Mouse (Mus musculus) neural tube, embryonic 11.5 days (tissue): ENCODE measurements around the gene Ino80. TPM values are rescaled to one million over a fixed set of nuclear protein-coding genes. Genes with fewer than 3 reads are reported as not detected.

ENCODE experiments used
- ATAC-seq: fragments of 200-750 bp; cut with Nextera tagmentation; 2 replicates; pipeline ENCODE4 v1.8.0; 2017; ENCODE audit warnings: moderate number of reproducible peaks, mild to moderate bottlenecking, moderate TSS enrichment, moderate library complexity; ENCODE audit not compliant: insufficient read depth, low FRiP score, low TSS enrichment
- DNase-seq: peaks from one replicate; pipeline ENCODE4 v3.0.0-alpha.2; 2015; ENCODE audit warnings: low spot score
- H3K27ac ChIP-seq: fragments of 300-500 bp; sonication (generic); 2 replicates; pipeline ENCODE4 v1.5.1; 2014; ENCODE audit warnings: low read depth, mild to moderate bottlenecking, low read length
- H3K27me3 ChIP-seq: fragments of 300-500 bp; sonication (generic); 2 replicates; pipeline ENCODE4 v1.6.1; 2014; ENCODE audit warnings: mild to moderate bottlenecking, low read length, mixed read lengths; ENCODE audit not compliant: control insufficient read depth, insufficient read depth
- H3K36me3 ChIP-seq: fragments of 300-500 bp; sonication (generic); 2 replicates; pipeline ENCODE4 v1.6.1; 2014; ENCODE audit warnings: mild to moderate bottlenecking, low read length, moderate library complexity, mixed read lengths; ENCODE audit not compliant: control insufficient read depth, insufficient read depth
- H3K4me1 ChIP-seq: fragments of 300-500 bp; sonication (generic); 2 replicates; pipeline ENCODE4 v1.6.1; 2014; ENCODE audit warnings: low read length, mixed read lengths; ENCODE audit not compliant: control insufficient read depth, insufficient read depth
- H3K4me2 ChIP-seq: fragments of 300-500 bp; sonication (generic); 2 replicates; pipeline ENCODE4 v1.6.1; 2014; ENCODE audit warnings: low read depth, mild to moderate bottlenecking, moderate library complexity
- H3K4me3 ChIP-seq: fragments of 300-500 bp; sonication (generic); 2 replicates; pipeline ENCODE4 v1.5.1; 2014; ENCODE audit warnings: low read depth, low read length
- H3K9ac ChIP-seq: fragments of 300-500 bp; sonication (generic); 2 replicates; pipeline ENCODE4 v1.6.1; 2014; ENCODE audit warnings: mild to moderate bottlenecking, low read length
- H3K9me3 ChIP-seq: fragments of 300-500 bp; sonication (generic); 2 replicates; pipeline ENCODE4 v1.6.1; 2016; ENCODE audit warnings: low read length; ENCODE audit not compliant: control insufficient read depth
- WGBS: fragments of 180-500 bp; shearing (Covaris S2); extraction: QIAGEN DNeasy Blood & Tissue Kit; methylation state at CpG from one replicate; pipeline ENCODE4 v1.1.7; 2014; 5-methylcytosine and 5-hydroxymethylcytosine counted together
- polyA plus RNA-seq: library from polyadenylated mRNA; unstranded; fragments of >200 nt; fragmentation: Nextera tagmentation; extraction: Ambion mirVana; gene quantifications from 2 replicates; pipeline ENCODE4 v1.2.1, GENCODE M21; 2014

The Ino80 gene
- polyA plus RNA-seq, 1 experiment from 2014 or later, result 4.5 TPM

- DNase-seq (no peak), ATAC-seq (no peak)
- Histone ChIP-seq H3K36me3 (no peaks in the 10 kb centered on the region), H3K9me3 (no peaks in the 10 kb centered on the region), H3K4me1 (0 out of 2 replicates have a peak, but pooled peaks cover 1% of the 10 kb centered on the region), H3K27ac (no peak overlapping the region), H3K4me2 (no peak overlapping the region), H3K4me3 (no peak overlapping the region), H3K9ac (no peak overlapping the region), H3K27me3 (peaks cover 9% of the 10 kb centered on the region)
- 28% methylated on average over 7 of the region's 7 CpGs for WGBS
Measured at GRCm38 (mm10) chr2:119355651-119356050, 121.8 kb downstream of the Ino80 start.

DNA sequence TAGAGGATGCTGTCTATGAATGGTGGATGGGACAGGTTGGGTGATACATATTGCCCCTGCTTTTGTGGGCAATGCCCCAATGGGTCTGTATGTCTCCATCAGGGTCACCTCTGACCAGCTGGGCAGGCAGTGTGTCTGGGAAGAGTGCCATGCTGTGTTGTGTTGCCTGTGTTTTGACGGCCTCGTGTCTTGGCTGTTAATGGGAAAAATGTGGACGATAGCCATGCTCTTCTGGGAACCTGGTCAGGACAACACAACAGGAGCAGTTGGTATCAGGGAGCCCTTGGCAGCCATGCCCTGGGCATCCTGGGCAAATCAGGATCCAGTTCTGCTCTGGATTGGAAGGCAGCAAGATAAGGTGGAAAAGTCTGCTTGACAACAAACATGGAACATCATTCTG is 122.4 kb downstream of the Ino80 start:
- no peak overlapping the region for H3K27ac ChIP-seq
- H3K27me3 ChIP-seq, result peaks cover 15% of the 10 kb centered on the region
- H3K9me3 ChIP-seq, result no peaks in the 10 kb centered on the region
- 0 out of 2 replicates have a peak, but pooled peaks cover 3% of the 10 kb centered on the region for H3K4me1 ChIP-seq
- no peak overlapping the region for H3K4me2 ChIP-seq
- no peak for DNase-seq
- no peak for ATAC-seq
- no peaks in the 10 kb centered on the region for H3K36me3 ChIP-seq
- H3K9ac ChIP-seq, result no peak overlapping the region
- 93% methylated on average over 3 of the region's 3 CpGs for WGBS
- H3K4me3 ChIP-seq, result no peak overlapping the region

DNA sequence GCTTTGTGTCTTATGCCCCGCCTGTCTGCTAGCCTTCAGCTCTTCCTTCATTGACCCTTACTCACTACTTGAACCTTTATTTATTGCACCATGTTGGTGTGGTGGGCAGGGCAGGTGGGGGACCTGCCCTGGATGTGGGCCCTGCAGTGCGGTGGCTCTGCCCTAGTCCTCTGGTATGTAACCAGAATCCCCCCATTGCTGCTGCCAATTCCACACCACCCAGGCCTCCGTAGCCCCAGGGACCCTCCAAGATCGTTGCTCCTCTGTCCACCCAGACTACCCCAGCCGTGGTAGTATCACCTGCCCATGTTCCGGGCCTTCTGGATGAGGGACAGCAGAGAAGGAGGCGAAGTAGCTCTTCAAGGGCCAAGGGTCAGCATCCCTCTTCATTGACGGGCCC is 123.8 kb downstream of the Ino80 start:
- no peak for DNase-seq
- Histone ChIP-seq H3K36me3 (no peaks in the 10 kb centered on the region), H3K4me2 (no peak overlapping the region), H3K4me1 (0 out of 2 replicates have a peak, but pooled peaks cover 3% of the 10 kb centered on the region), H3K27ac (no peak overlapping the region), H3K4me3 (no peak overlapping the region), H3K9me3 (no peaks in the 10 kb centered on the region), H3K9ac (no peak overlapping the region), H3K27me3 (peaks cover 15% of the 10 kb centered on the region)
- no peak for ATAC-seq
- WGBS, result 88% methylated on average over 8 of the region's 8 CpGs

DNA sequence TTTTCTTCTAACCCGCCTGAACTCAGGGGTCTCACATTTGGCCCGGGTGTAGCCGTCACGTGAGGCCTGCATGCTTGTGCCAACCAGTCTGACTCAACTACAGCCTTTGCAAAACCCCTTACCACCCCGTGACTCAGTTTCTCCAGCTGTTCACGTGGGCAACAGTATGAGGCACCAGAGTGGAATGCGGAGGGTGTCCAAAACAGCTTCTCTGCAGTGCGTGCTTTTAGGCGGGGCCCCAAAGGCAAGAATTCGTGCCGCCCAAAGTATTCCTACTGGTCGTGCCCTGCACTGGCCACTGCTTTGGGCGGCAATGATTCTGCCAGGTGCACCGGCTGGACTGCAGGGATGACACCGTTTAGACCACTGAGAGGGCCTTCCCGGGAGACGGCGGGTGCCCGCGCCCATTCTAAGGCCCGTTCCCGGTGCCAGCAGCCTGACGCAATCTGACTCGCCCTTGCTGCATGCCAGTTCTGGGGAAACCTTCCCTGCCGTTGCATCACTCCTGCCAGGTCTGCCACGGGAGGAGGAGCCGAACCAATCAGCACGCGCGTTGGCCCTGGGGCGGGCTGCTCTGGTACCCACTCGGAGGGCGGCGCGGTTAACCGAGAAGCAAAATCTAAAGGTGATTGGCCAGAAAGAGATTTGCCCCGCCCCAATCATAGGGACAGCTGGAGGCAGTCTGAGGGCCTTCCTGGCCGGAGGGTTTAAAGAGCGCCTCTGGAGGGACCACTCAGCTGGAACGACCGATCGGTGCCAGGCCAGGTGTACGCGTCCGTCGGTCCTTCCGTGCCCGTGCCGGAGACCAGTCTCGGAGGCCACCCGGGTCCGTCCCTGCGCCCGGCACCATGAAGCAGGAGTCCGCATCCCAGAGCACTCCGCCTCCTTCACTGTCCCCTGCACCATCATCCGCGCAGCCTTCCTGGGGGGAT is 126.7 kb downstream of the Ino80 start, which contains the start of gene Chac1:
Gene Chac1, plus strand, starts transcription at position 675 of the 932 bp plus-strand sequence.
- Histone ChIP-seq H3K4me3 (peak within 1 kb of the TSS; percentile 49), H3K9ac (peak within 1 kb of the TSS; percentile 61), H3K9me3 (no peaks in the 10 kb centered on the region), H3K4me1 (0 out of 2 replicates have a peak, but pooled peaks cover 3% of the 10 kb centered on the region), H3K4me2 (peak within 1 kb of the TSS; percentile 92), H3K27me3 (peaks cover 15% of the 10 kb centered on the region), H3K36me3 (no peaks in the 10 kb centered on the region), H3K27ac (no peak within 1 kb of the TSS)
- DNase-seq, result peak; percentile 81
- 5% methylated on average over 58 of the region's 58 CpGs for WGBS
- peak; percentile 96 for ATAC-seq

- ATAC-seq (no peak), DNase-seq (no peak)
- Histone ChIP-seq H3K4me1 (no peaks in the 10 kb centered on the region), H3K27me3 (no peaks in the 10 kb centered on the region), H3K4me2 (no peak overlapping the region), H3K9ac (no peak overlapping the region), H3K27ac (no peak overlapping the region), H3K9me3 (no peaks in the 10 kb centered on the region), H3K36me3 (no peaks in the 10 kb centered on the region), H3K4me3 (no peak overlapping the region)
- 60% methylated on average over 6 of the region's 6 CpGs for WGBS
Measured at GRCm38 (mm10) chr2:119344537-119345138, 132.8 kb downstream of the Ino80 start.

GRCm38 (mm10) chr2:119337425-119338265 is 139.8 kb downstream of the Ino80 start:
- ATAC-seq (peak; percentile 79), DNase-seq (peak; percentile 89)
- H3K27me3 ChIP-seq, result no peaks in the 10 kb centered on the region; the same call in 1 of the 2 replicates
- peaks cover 4% of the 10 kb centered on the region; the same call in 1 of the 2 replicates for H3K4me1 ChIP-seq
- 9% methylated on average over 48 of the region's 60 CpGs for WGBS
- peak overlapping the region; percentile 63 for H3K27ac ChIP-seq
- no peaks in the 10 kb centered on the region for H3K36me3 ChIP-seq
- no peaks in the 10 kb centered on the region for H3K9me3 ChIP-seq
- H3K4me2 ChIP-seq, result peak overlapping the region; percentile 79
- H3K4me3 ChIP-seq, result peak overlapping the region; percentile 59
- H3K9ac ChIP-seq, result peak overlapping the region; percentile 89

GRCm38 (mm10) chr2:119336470-119336869 is 141.0 kb downstream of the Ino80 start:
- 71% methylated on average over 10 of the region's 10 CpGs for WGBS
- H3K27ac ChIP-seq, result no peak overlapping the region
- H3K36me3 ChIP-seq, result no peaks in the 10 kb centered on the region
- peaks cover 4% of the 10 kb centered on the region; the same call in 1 of the 2 replicates for H3K4me1 ChIP-seq
- H3K9me3 ChIP-seq, result no peaks in the 10 kb centered on the region
- H3K9ac ChIP-seq, result no peak overlapping the region
- no peak overlapping the region for H3K4me3 ChIP-seq
- H3K4me2 ChIP-seq, result no peak overlapping the region
- DNase-seq (peak; percentile 9), ATAC-seq (no peak)
- H3K27me3 ChIP-seq, result peaks cover 5% of the 10 kb centered on the region

GRCm38 (mm10) chr2:119336002-119336401 is 141.5 kb downstream of the Ino80 start:
- Histone ChIP-seq H3K4me2 (no peak overlapping the region), H3K4me1 (peaks cover 4% of the 10 kb centered on the region; the same call in 1 of the 2 replicates), H3K36me3 (no peaks in the 10 kb centered on the region), H3K9me3 (no peaks in the 10 kb centered on the region), H3K4me3 (no peak overlapping the region), H3K27ac (no peak overlapping the region), H3K27me3 (peaks cover 9% of the 10 kb centered on the region), H3K9ac (no peak overlapping the region)
- peak; percentile 3 for DNase-seq
- 63% methylated on average over 2 of the region's 2 CpGs for WGBS
- no peak for ATAC-seq
